Mouse (Mus musculus) olfactory bulb, adult 2 months (tissue): Measurements from ENCODE around the gene Gm7579.

Experiments used
- CTCF ChIP-seq: fragments of 200-500 bp; IDR thresholded peaks from 2 replicates; pipeline ENCODE4 v1.5.1; 2012; ENCODE audit warnings: low read depth, mild to moderate bottlenecking, low read length, moderate library complexity; ENCODE audit not compliant: insufficient read depth
- POLR2A ChIP-seq: fragments of 200-500 bp; IDR thresholded peaks from 2 replicates; pipeline ENCODE4 v1.6.1; 2012; ENCODE audit warnings: mild to moderate bottlenecking, low read depth, low read length, moderate library complexity; ENCODE audit not compliant: insufficient read depth

- no peak for TF ChIP-seq POLR2A
- no peak for TF ChIP-seq CTCF
Measured at GRCm38 (mm10) chr7:142224518-142224917, 12.9 kb downstream of the Gm7579 start.
